Comparison of ENCODE assay signal across 22 mouse cellular contexts in genomic region chr3:52000871-52001517, GRCm38 (mm10).
A peak's percentile ranks its signal among the peaks of the same experiment; 100 is the strongest.
DNase-seq lines count a peak whose midpoint lies in the region; ATAC-seq and TF ChIP-seq lines count a peak whose summit lies in the region.
"Had no signal": no experiment of that assay in that cellular context is flagged by ENCODE, and none has a peak within 500 bp of the region (broad histone marks: within the 10 kb centered on the region; RNA-seq: fewer than 3 reads in every experiment).

No protein-coding gene starts in this region.

- H3K79me2 ChIP-seq in heart, adult 2 months (replicated peaks; ENCODE audit: control insufficient read depth, insufficient read depth, low read length) = no peaks in the 10 kb centered on the region

- H3K4me3 ChIP-seq in heart, adult 2 months = no peak overlapping the region
- no peak overlapping the region for H3K4me3 ChIP-seq in heart, embryonic 12.5 days
- H3K4me3 ChIP-seq in spleen, adult 2 months (ENCODE audit: extremely low read depth, insufficient read depth, insufficient read length) = no peak overlapping the region
- H3K4me3 ChIP-seq in intestine, embryonic 15.5 days (replicated peaks) = no peak overlapping the region
- H3K4me3 ChIP-seq: forebrain, embryonic 13.5 days; heart, embryonic 10.5 days; neural tube, embryonic 13.5 days had no signal

- peaks cover 4% of the 10 kb centered on the region for H3K4me1 ChIP-seq in heart, adult 2 months (ENCODE audit: control insufficient read depth, insufficient read depth, low read length)
- H3K4me1 ChIP-seq in heart, embryonic 12.5 days (replicated peaks) = peaks cover 28% of the 10 kb centered on the region
- H3K4me1 ChIP-seq in spleen, adult 2 months (ENCODE audit: control insufficient read depth, insufficient read depth, insufficient read length) = peaks cover 26% of the 10 kb centered on the region; the same call in 1 of the 2 replicates
- peaks cover 10% of the 10 kb centered on the region for H3K4me1 ChIP-seq in intestine, embryonic 15.5 days (replicated peaks)

- H3K36me3 ChIP-seq in heart, adult 2 months (ENCODE audit: control insufficient read depth, insufficient read depth, low read length) = no peaks in the 10 kb centered on the region
- no peaks in the 10 kb centered on the region for H3K36me3 ChIP-seq in heart, embryonic 12.5 days
- H3K36me3 ChIP-seq in spleen, adult 2 months (ENCODE audit: control insufficient read depth, insufficient read depth, low read length) = no peaks in the 10 kb centered on the region
- H3K36me3 ChIP-seq in splenic B cell, adult 2 months (ENCODE audit: control insufficient read depth, insufficient read depth, low read length, poor library complexity, severe bottlenecking) = no peaks in the 10 kb centered on the region
- no peaks in the 10 kb centered on the region for H3K36me3 ChIP-seq in intestine, embryonic 15.5 days
- H3K36me3 ChIP-seq: heart, embryonic 10.5 days; neural tube, embryonic 13.5 days had no signal

- no peak for TF ChIP-seq EP300 in heart, adult 2 months (IDR thresholded peaks at IDR 0.05; ENCODE audit: insufficient read depth, low read depth, low read length)

- no peak for TF ChIP-seq POLR2A in heart, adult 2 months (IDR thresholded peaks at IDR 0.05; ENCODE audit: insufficient read depth, low read depth, low read length)
- TF ChIP-seq POLR2A in spleen, adult 2 months (IDR thresholded peaks at IDR 0.05; ENCODE audit: low read depth, low read length) = no peak

- no peaks in the 10 kb centered on the region for H3K27me3 ChIP-seq in heart, adult 2 months (ENCODE audit: control insufficient read depth, insufficient read depth, low read length)
- H3K27me3 ChIP-seq in heart, embryonic 12.5 days (replicated peaks) = no peaks in the 10 kb centered on the region
- no peaks in the 10 kb centered on the region for H3K27me3 ChIP-seq in spleen, adult 2 months (ENCODE audit: control insufficient read depth, insufficient read depth, low read length)
- no peaks in the 10 kb centered on the region for H3K27me3 ChIP-seq in splenic B cell, adult 2 months (ENCODE audit: control insufficient read depth, insufficient read depth, low read length, poor library complexity, severe bottlenecking)
- no peaks in the 10 kb centered on the region for H3K27me3 ChIP-seq in intestine, embryonic 15.5 days (replicated peaks)
- H3K27me3 ChIP-seq: forebrain, embryonic 13.5 days; neural tube, embryonic 13.5 days; Patski had no signal

- no peak overlapping the region for H3K27ac ChIP-seq in heart, adult 2 months
- H3K27ac ChIP-seq in heart, embryonic 12.5 days (ENCODE audit: poor library complexity, severe bottlenecking) = no peak overlapping the region
- H3K27ac ChIP-seq in spleen, adult 2 months (ENCODE audit: insufficient read depth, low read length) = peak overlapping the region; percentile 94
- H3K27ac ChIP-seq in intestine, embryonic 15.5 days = no peak overlapping the region
- H3K27ac ChIP-seq: forebrain, embryonic 13.5 days; heart, embryonic 10.5 days; hindbrain, embryonic 14.5 days; neural tube, embryonic 13.5 days had no signal

- DNase-seq in heart, adult 2 months = no peak
- peak in 1 of 2 experiments; percentile 47 for DNase-seq in spleen, adult 2 months (ENCODE audit: low read depth in 1 of 2, low spot score in 2 of 2)
- no peak for DNase-seq in spleen, postnatal 10 days (ENCODE audit: low spot score in 2 of 2)
- DNase-seq in NIH3T3 (ENCODE audit: low read depth) = peak; percentile 30
- peak; percentile 70 for DNase-seq in splenic B cell, adult 2 months (ENCODE audit: low read depth, low spot score)
- no peak for DNase-seq in adipocyte (ENCODE audit: low spot score)
- DNase-seq: adrenal gland, postnatal 14 days; cerebellum, adult 2 months; gastrocnemius, postnatal 36 days; left cerebral cortex, postnatal 4 days; liver; lung, adult 2 months; lung, postnatal 36 days; thymus, adult 2 months had no signal

- no peak for ATAC-seq in heart, embryonic 12.5 days (ENCODE audit: insufficient number of reproducible peaks, low FRiP score)
- no peak for ATAC-seq in intestine, embryonic 15.5 days
- ATAC-seq: intestine, embryonic 16.5 days; Patski had no signal

- H3K9ac ChIP-seq in heart, adult 2 months (ENCODE audit: low read depth, low read length) = no peak overlapping the region
- no peak overlapping the region for H3K9ac ChIP-seq in heart, embryonic 12.5 days
- no peak overlapping the region for H3K9ac ChIP-seq in intestine, embryonic 15.5 days
- H3K9ac ChIP-seq: forebrain, embryonic 13.5 days; hindbrain, embryonic 14.5 days; neural tube, embryonic 13.5 days had no signal

- peak; percentile 14; the same call in 1 of the 2 replicates for TF ChIP-seq CTCF in heart, adult 2 months (IDR thresholded peaks at IDR 0.05)
- TF ChIP-seq CTCF in spleen, adult 2 months (IDR thresholded peaks at IDR 0.05; ENCODE audit: extremely low read depth, insufficient read depth, insufficient read length, insufficient replicate concordance) = no peak

- H3K9me3 ChIP-seq in heart, embryonic 12.5 days (replicated peaks) = no peaks in the 10 kb centered on the region
- no peaks in the 10 kb centered on the region for H3K9me3 ChIP-seq in intestine, embryonic 15.5 days
- H3K9me3 ChIP-seq: forebrain, embryonic 13.5 days; heart, embryonic 10.5 days; neural tube, embryonic 13.5 days had no signal

- no peak overlapping the region for H3K4me2 ChIP-seq in heart, embryonic 12.5 days
- no peak overlapping the region for H3K4me2 ChIP-seq in intestine, embryonic 15.5 days (replicated peaks)
- H3K4me2 ChIP-seq: forebrain, embryonic 13.5 days; hindbrain, embryonic 14.5 days; neural tube, embryonic 13.5 days had no signal

- WGBS in heart, adult 2 months = 66% methylated on average over 10 of the region's 10 CpGs
- WGBS in heart, embryonic 12.5 days = 87% methylated on average over 10 of the region's 10 CpGs
- WGBS in spleen, adult 2 months = 28% methylated on average over 10 of the region's 10 CpGs
- WGBS in intestine, embryonic 15.5 days = 89% methylated on average over 10 of the region's 10 CpGs

- intact Hi-C loops in heart, adult 2 months (cut with DNase I) = loop anchor here (5.0 kb wide), 1 partner anchor 196 kb away; no protein-coding TSS in a partner anchor

Comparison
In these comparisons a context has a peak if more than half of its experiments do, and no peak if none do; other contexts are left out.
1. DNase-seq: peak in NIH3T3 (single experiment) and splenic B cell, adult 2 months (single experiment); none in heart, adult 2 months (0 of 2), spleen, postnatal 10 days (0 of 2) and adipocyte (single experiment).